Mouse (Mus musculus): ENCODE results near the gene Hdc. TPM values are rescaled to one million over a fixed set of nuclear protein-coding genes. Genes with fewer than 3 reads are reported as not detected.
A peak's percentile ranks its signal among the peaks of the same experiment; 100 is the strongest.

The Hdc gene
- total and polyA plus RNA-seq, 3 experiments: 2.8 to 5.5 TPM; not detected in 1

GRCm38 (mm10) chr2:126560094-126560493 lies 59.0 kb downstream of the Hdc start:
- H3K27ac ChIP-seq (ENCODE audit: control insufficient read depth, low read depth, low read length): no peak overlapping the region
- H3K9ac ChIP-seq (ENCODE audit: control insufficient read depth, low read depth, low read length, poor library complexity, severe bottlenecking): no peak overlapping the region
- H3K4me1 ChIP-seq (ENCODE audit: control insufficient read depth in 1 of 2, insufficient read depth in 2 of 2, low read length in 2 of 2): no peaks in the 10 kb centered on the region
- H3K79me2 ChIP-seq (ENCODE audit: control insufficient read depth, insufficient read depth, low read length, poor library complexity): no peaks in the 10 kb centered on the region
- TF ChIP-seq SIN3A (IDR thresholded peaks at IDR 0.05; ENCODE audit: low read length) (no peak), POLR2AphosphoS5 (IDR thresholded peaks at IDR 0.05; ENCODE audit: borderline replicate concordance, low read depth, low read length) (no peak), CTCF (IDR thresholded peaks at IDR 0.05 in 2 of 3, conservative IDR thresholded peaks at IDR 0.05 in 1 of 3; ENCODE audit: control insufficient read depth in 1 of 3, insufficient read depth in 1 of 3, low read depth in 2 of 3, low read length in 3 of 3, poor library complexity in 1 of 3, severe bottlenecking in 1 of 3) (no peak), ZNF384 (IDR thresholded peaks at IDR 0.05; ENCODE audit: low read depth, low read length) (no peak), ZKSCAN1 (IDR thresholded peaks at IDR 0.05; ENCODE audit: low read depth, low read length) (no peak), RCOR1 (IDR thresholded peaks at IDR 0.05; ENCODE audit: low read depth, low read length) (no peak), ZMIZ1 (IDR thresholded peaks at IDR 0.05; ENCODE audit: low read depth, low read length) (no peak), MXI1 (IDR thresholded peaks at IDR 0.05; ENCODE audit: low read depth, low read length) (no peak)
- H3K9me3 ChIP-seq (replicated peaks; ENCODE audit: insufficient read depth, low read length): no peaks in the 10 kb centered on the region
- H3K27me3 ChIP-seq (ENCODE audit: control insufficient read depth in 1 of 2, insufficient read depth in 2 of 2, low read length in 2 of 2): peaks cover 0 to 5% of the 10 kb centered on the region in 2 experiments; a peak in 2 of 4 replicates
- no peak for DNase-seq (ENCODE audit: low read depth, low spot score)
- no peaks in the 10 kb centered on the region for H3K36me3 ChIP-seq (ENCODE audit: control insufficient read depth in 1 of 2, insufficient read depth in 2 of 2, low read length in 2 of 2)
- H3K4me3 ChIP-seq (ENCODE audit: control insufficient read depth in 1 of 2, insufficient read depth in 1 of 2, low read depth in 2 of 2, low read length in 2 of 2): no peak overlapping the region

GRCm38 (mm10) chr2:126555533-126555932 lies 63.6 kb downstream of the Hdc start:
- Histone ChIP-seq H3K9ac (ENCODE audit: control insufficient read depth, low read depth, low read length, poor library complexity, severe bottlenecking) (no peak overlapping the region), H3K36me3 (ENCODE audit: control insufficient read depth in 1 of 2, insufficient read depth in 2 of 2, low read length in 2 of 2) (no peaks in the 10 kb centered on the region), H3K4me1 (ENCODE audit: control insufficient read depth in 1 of 2, insufficient read depth in 2 of 2, low read length in 2 of 2) (no peaks in the 10 kb centered on the region), H3K9me3 (replicated peaks; ENCODE audit: insufficient read depth, low read length) (no peaks in the 10 kb centered on the region), H3K4me3 (ENCODE audit: control insufficient read depth in 1 of 2, insufficient read depth in 1 of 2, low read depth in 2 of 2, low read length in 2 of 2) (no peak overlapping the region), H3K27me3 (ENCODE audit: control insufficient read depth in 1 of 2, insufficient read depth in 2 of 2, low read length in 2 of 2) (peaks cover 0 to 2% of the 10 kb centered on the region in 2 experiments; a peak in 2 of 4 replicates), H3K79me2 (ENCODE audit: control insufficient read depth, insufficient read depth, low read length, poor library complexity) (no peaks in the 10 kb centered on the region), H3K27ac (ENCODE audit: control insufficient read depth, low read depth, low read length) (no peak overlapping the region)
- TF ChIP-seq RCOR1 (IDR thresholded peaks at IDR 0.05; ENCODE audit: low read depth, low read length): no peak
- TF ChIP-seq POLR2AphosphoS2 (IDR thresholded peaks at IDR 0.05; ENCODE audit: low read length): no peak
- DNase-seq (ENCODE audit: low read depth, low spot score): no peak

- Histone ChIP-seq H3K4me3 (ENCODE audit: control insufficient read depth in 1 of 2, insufficient read depth in 1 of 2, low read depth in 2 of 2, low read length in 2 of 2) (no peak overlapping the region), H3K27me3 (ENCODE audit: control insufficient read depth in 1 of 2, insufficient read depth in 2 of 2, low read length in 2 of 2) (peaks cover 0 to 2% of the 10 kb centered on the region in 2 experiments; a peak in 2 of 4 replicates), H3K9me3 (replicated peaks; ENCODE audit: insufficient read depth, low read length) (no peaks in the 10 kb centered on the region), H3K9ac (ENCODE audit: control insufficient read depth, low read depth, low read length, poor library complexity, severe bottlenecking) (no peak overlapping the region), H3K36me3 (ENCODE audit: control insufficient read depth in 1 of 2, insufficient read depth in 2 of 2, low read length in 2 of 2) (no peaks in the 10 kb centered on the region), H3K27ac (ENCODE audit: control insufficient read depth, low read depth, low read length) (no peak overlapping the region), H3K4me1 (ENCODE audit: control insufficient read depth in 1 of 2, insufficient read depth in 2 of 2, low read length in 2 of 2) (no peaks in the 10 kb centered on the region), H3K79me2 (ENCODE audit: control insufficient read depth, insufficient read depth, low read length, poor library complexity) (no peaks in the 10 kb centered on the region)
- TF ChIP-seq CTCF (IDR thresholded peaks at IDR 0.05 in 2 of 3, conservative IDR thresholded peaks at IDR 0.05 in 1 of 3; ENCODE audit: control insufficient read depth in 1 of 3, insufficient read depth in 1 of 3, low read depth in 2 of 3, low read length in 3 of 3, poor library complexity in 1 of 3, severe bottlenecking in 1 of 3): no peak
- 0 out of 4 replicates have a peak, but pooled peaks of 1 of the 2 experiments have one; percentile 32 for TF ChIP-seq POLR2A (IDR thresholded peaks at IDR 0.05; ENCODE audit: control insufficient read depth in 1 of 2, insufficient read depth in 1 of 2, low read depth in 1 of 2, low read length in 2 of 2, poor library complexity in 1 of 2)
- no peak for TF ChIP-seq MAFK (IDR thresholded peaks at IDR 0.05; ENCODE audit: borderline replicate concordance, low read depth, low read length)
- no peak for TF ChIP-seq TCF12 (IDR thresholded peaks at IDR 0.05; ENCODE audit: low read depth, low read length)
- no peak for TF ChIP-seq ZNF384 (IDR thresholded peaks at IDR 0.05; ENCODE audit: low read depth, low read length)
- DNase-seq (ENCODE audit: low read depth, low spot score): no peak
These were observed 65.8 kb downstream of the Hdc start for GRCm38 (mm10) chr2:126553291-126553639.
